Mouse (Mus musculus): ENCODE measurements around the gene Prkca. TPM values are rescaled to one million over a fixed set of nuclear protein-coding genes. Genes with fewer than 3 reads are reported as not detected.
"Not testable (repeated sequence)": the region's sequence is repeated elsewhere in the genome, so short reads cannot be mapped to it uniquely, and the experiment has no call there.

Gene Prkca
- total RNA-seq, 2 experiments from 2014 or later, result 33.5 to 49.2 TPM

GRCm38 (mm10) chr11:108094796-108095195 is 248.9 kb downstream of the Prkca start:
- no peak for DNase-seq
- intact Hi-C loops (cut with DNase I), result no loop called here

GRCm38 (mm10) chr11:108093248-108093647 is 250.5 kb downstream of the Prkca start:
- DNase-seq, result no peak

GRCm38 (mm10) chr11:108091238-108091637 is 252.5 kb downstream of the Prkca start:
- intact Hi-C loops (cut with DNase I), result no loop called here
- no peak for DNase-seq

More at GRCm38 (mm10) chr11:108093248-108093647, 250.5 kb downstream of the Prkca start:
- intact Hi-C loops (cut with DNase I), result no loop called here

DNA sequence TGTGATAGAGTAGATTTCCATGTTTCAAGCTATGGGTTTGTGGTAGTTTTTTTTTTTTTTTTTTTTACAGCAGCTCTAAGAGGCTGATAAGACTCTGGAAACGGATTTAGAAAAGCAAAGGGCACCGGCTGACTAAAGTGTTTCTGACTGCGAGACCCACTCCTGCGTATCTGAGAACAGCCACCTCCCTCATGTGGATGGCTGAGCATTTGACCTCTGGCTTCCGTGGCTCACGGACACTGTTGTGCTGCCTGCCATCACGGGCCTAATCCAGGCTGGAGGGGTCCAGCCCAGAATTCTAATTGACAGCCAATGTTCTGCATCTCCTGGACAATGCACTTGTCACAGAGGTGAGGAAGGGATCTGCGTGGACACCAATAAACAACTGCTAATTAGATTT is 253.0 kb downstream of the Prkca start:
- no peak for DNase-seq
- intact Hi-C loops (cut with DNase I), result no loop called here

GRCm38 (mm10) chr11:108088063-108088462 is 255.7 kb downstream of the Prkca start:
- intact Hi-C loops (cut with DNase I), result no loop called here
- no peak for DNase-seq

DNA sequence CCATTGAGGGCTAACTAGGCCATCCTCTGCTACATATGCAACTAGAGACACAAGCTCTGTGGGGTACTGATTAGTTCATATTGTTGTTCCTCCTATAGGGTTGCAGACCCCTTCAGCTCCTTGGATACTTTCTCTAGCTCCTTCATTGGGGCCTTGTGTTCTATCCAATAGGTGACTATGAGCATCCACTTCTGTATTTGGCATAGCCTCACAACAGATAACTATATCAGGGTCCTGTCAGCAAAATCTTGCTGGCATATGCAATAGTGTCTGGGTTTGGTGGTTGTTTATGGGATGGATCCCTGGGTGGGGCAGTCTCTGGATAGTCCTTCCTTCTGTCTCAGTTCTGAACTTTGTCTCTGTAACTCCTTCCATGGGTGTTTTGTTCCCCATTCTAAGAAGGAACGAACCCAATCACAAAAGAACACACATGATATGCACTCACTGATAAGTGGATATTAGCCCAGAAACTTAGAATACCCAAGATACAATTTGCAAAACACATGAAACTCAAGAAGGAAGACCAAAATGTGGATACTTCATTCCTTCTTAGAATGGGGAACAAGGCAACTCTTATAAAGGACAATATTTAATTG is 256.5 kb downstream of the Prkca start:
- intact Hi-C loops (cut with DNase I); DNase-seq: not testable (repeated sequence)

- intact Hi-C loops (cut with DNase I), result no loop called here
Measured at GRCm38 (mm10) chr11:108082673-108083072, 261.1 kb downstream of the Prkca start.

DNA sequence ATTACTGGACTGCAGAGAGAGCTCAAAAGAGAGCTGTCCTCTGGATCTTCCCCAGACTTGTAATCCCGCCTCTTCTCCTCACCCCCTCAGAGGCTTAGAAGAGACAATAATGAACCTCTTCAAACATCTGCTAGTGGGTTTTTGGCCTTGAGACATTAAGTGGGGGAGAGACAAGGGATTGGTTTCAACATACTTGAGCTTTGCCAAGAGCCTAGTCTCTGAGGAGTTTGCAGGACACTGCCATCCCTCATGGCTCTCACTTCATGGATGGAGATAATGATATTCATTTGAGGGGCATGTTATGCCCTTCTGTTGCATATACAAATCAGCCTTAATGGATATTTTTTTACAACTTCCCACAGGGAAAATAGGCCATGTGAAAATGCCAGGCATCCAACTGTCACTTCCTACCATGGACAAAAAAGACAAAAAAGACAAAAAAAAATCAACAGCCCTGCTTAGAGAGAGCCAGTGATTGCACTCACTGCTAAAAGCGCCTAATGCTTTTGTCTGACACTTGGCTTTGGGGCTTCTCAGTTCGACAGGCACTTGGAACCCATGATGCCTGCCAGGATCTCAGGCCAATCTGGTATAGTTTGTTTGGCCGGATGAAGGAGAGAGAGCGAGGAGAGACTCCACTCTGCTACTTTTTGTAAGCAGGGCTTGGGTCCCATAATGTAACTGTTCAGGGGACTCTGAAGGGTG is 263.6 kb downstream of the Prkca start:
- DNase-seq, result no peak
- intact Hi-C loops (cut with DNase I), result no loop called here

More at GRCm38 (mm10) chr11:108082673-108083072, 261.1 kb downstream of the Prkca start:
- no peak for DNase-seq

GRCm38 (mm10) chr11:108079454-108079853 is 264.3 kb downstream of the Prkca start:
- intact Hi-C loops (cut with DNase I), result no loop called here
- DNase-seq, result no peak

GRCm38 (mm10) chr11:108077514-108077913 is 266.2 kb downstream of the Prkca start:
- intact Hi-C loops (cut with DNase I), result no loop called here
- no peak for DNase-seq

GRCm38 (mm10) chr11:108072606-108073243 is 271.0 kb downstream of the Prkca start:
- peak in 1 of 2 experiments; percentile 13 for DNase-seq
- intact Hi-C loops (cut with DNase I), result no loop called here

DNA sequence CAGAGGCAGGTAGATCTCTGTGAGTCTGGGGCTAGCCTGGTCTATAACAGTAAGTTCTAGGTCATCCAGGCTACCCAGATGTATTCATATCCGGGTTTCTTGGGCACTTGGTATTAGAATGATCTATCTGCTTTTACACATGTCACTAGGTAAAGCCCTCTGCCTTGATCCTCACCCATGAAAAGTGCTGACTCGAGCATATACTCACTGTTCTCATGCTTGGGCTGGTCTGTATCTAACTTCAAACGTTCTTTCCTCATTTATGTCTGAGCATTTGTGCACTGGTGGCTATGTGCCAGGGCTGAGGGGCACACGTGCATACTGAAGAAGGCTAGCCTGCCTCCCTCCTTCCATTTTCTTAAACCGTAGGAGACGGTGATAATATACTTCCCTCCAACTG is 272.5 kb downstream of the Prkca start:
- no peak for DNase-seq
- intact Hi-C loops (cut with DNase I), result no loop called here

DNA sequence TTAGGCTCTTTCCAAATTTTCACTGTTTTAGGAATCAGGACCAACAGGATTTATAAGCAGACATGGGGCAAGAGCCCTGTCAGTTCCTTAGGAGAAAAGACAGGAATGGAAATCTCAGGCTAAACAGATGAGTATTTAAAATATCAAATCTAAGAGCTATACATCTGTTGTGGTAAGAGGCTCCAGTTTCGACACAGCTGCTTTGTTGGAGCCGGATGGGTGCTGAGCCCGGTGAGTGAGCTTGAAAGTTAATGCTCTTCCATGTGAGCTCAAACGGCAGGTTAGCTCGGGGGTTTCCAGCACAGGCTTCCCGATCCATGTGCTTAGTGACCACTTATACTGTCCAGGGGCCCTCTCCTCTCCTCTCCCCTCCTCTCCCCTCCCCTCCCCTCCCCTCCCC is 273.7 kb downstream of the Prkca start:
- intact Hi-C loops (cut with DNase I), result no loop called here
- DNase-seq, result no peak

- intact Hi-C loops (cut with DNase I), result no loop called here
- DNase-seq, result no peak
Measured at GRCm38 (mm10) chr11:108068430-108068829, 275.3 kb downstream of the Prkca start.

- intact Hi-C loops (cut with DNase I), result no loop called here
- no peak for DNase-seq
Measured at GRCm38 (mm10) chr11:108067161-108067560, 276.6 kb downstream of the Prkca start.

- intact Hi-C loops (cut with DNase I), result no loop called here
- no peak for DNase-seq
Measured at GRCm38 (mm10) chr11:108064401-108064800, 279.3 kb downstream of the Prkca start.

DNA sequence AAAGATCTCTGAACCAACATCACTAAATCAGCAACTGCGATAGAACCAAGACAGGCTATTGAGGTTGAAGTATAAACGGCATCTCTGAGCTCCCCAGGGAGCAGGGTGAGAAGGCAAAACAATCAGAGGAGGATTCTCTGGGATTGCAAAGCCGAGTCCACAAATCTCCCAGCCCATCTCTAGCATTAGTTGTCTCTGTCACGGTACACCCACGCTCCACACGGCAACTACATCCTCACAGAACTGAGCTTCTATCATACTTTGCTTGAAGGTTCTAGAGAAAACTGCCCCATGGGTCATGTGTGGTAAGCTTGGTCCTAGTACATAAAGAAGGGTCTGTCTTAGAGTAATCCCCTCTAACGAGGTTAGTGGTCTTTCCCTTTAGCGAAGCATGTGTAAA is 280.6 kb downstream of the Prkca start:
- intact Hi-C loops (cut with DNase I), result no loop called here
- DNase-seq, result no peak

DNA sequence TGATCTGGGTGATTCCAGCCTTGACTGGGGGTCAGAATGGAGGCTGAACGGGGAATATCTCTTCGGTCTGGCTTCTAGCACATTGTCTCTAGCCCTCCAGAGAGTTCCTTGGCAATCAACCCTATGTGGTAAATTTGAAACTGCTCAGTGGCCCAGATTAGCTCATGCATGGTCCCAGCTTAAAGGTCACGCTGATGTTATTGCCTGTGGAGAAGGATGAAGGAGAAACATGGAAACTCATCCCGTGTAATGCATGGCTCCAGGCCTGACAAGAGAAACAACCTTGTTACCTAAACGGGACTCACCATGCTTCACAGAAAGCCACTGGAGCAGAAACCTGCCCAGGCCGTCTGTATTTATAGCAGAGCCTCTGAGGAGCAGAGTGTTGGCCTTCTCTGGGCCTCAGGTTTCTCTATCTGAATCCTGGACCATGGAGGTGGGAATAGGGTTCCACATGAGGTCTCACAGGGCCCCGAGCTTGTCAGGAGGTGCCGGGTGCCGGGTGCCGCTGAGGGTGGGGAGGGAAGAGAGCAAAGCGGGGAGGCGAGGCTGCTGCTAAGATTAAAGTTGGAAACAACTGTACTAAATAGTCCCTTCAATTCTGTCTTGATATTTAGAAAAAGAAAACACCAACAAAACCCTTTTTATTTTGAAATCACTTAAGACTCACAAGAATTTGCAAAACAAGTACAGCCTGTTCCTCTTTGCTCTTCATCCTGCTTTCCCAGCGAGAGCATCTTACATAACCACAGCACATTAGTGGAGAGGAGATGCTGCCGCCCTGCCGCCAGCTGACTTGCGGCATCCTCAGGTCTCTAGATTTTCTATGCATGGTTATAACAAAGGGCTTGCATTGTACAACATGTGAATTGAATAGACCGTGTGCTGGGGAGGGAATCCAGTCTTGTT is 281.9 kb downstream of the Prkca start:
- peak; percentile 19 to 36 for DNase-seq
- intact Hi-C loops (cut with DNase I), result no loop called here

- DNase-seq, result no peak
- intact Hi-C loops (cut with DNase I), result no loop called here
Measured at GRCm38 (mm10) chr11:108057138-108057537, 286.6 kb downstream of the Prkca start.

GRCm38 (mm10) chr11:108054647-108055046 is 289.1 kb downstream of the Prkca start:
- DNase-seq, result no peak
- intact Hi-C loops (cut with DNase I), result no loop called here

- intact Hi-C loops (cut with DNase I), result no loop called here
- no peak for DNase-seq
Measured at GRCm38 (mm10) chr11:108053746-108054145, 290.0 kb downstream of the Prkca start.
